Mouse (Mus musculus) spleen, postnatal 0 days (tissue): ENCODE measurements around the gene Slpi. TPM values are rescaled to one million over a fixed set of nuclear protein-coding genes. Genes with fewer than 3 reads are reported as not detected.

Experiments
- polyA plus RNA-seq: library from polyadenylated mRNA; unstranded; fragments of >200 nt; fragmentation: Nextera tagmentation; extraction: Ambion mirVana; gene quantifications from 2 replicates; pipeline ENCODE4 v1.2.1, GENCODE M21; 2015

Gene Slpi
- 246 and 289 TPM in 2 replicates for polyA plus RNA-seq

GRCm38 (mm10) chr2:164389020-164389419, at the start of gene Slpi:
Slpi (minus strand) TSS chr2:164389095.

GRCm38 (mm10) chr2:164405060-164405459, 16.2 kb upstream of the Slpi start, which contains the start of gene Matn4:
Matn4 (minus strand) TSS chr2:164405160.

GRCm38 (mm10) chr2:164402906-164403305, 14.0 kb upstream of the Slpi start, which contains the start of gene Rbpjl:
Rbpjl (plus strand) TSS chr2:164403141.

GRCm38 (mm10) chr2:164332440-164332839, 56.5 kb downstream of the Slpi start, which contains the start of gene Svs5:
Svs5 (plus strand) TSS chr2:164332740.

GRCm38 (mm10) chr2:164316451-164316850, 72.4 kb downstream of the Slpi start, which contains the start of gene Svs6:
Svs6 (plus strand) TSS chr2:164316751.

Other genes starting within 250 kb of the Slpi start
- gene Kcns1, start 218.0 kb downstream of the Slpi start, polyA plus RNA-seq, result not detected in 2 replicates
- not detected in 2 replicates for gene Wfdc5, start 206.4 kb downstream of the Slpi start, polyA plus RNA-seq
- not detected in 2 replicates for gene Wfdc12, start 198.5 kb downstream of the Slpi start, polyA plus RNA-seq
- not detected in 2 replicates for gene Wfdc15a, start 189.0 kb downstream of the Slpi start, polyA plus RNA-seq
- gene Wfdc15b, start 167.4 kb downstream of the Slpi start, polyA plus RNA-seq, result 0.73 TPM in 1 of 2 replicates, not detected in the other
- gene Svs2, start 150.6 kb downstream of the Slpi start, polyA plus RNA-seq, result not detected in 2 replicates
- not detected in 2 replicates for gene Svs3b, start 132.5 kb downstream of the Slpi start, polyA plus RNA-seq
- gene Svs4, start 110.6 kb downstream of the Slpi start, polyA plus RNA-seq, result not detected in 2 replicates
- gene Svs3a, start 99.8 kb downstream of the Slpi start, polyA plus RNA-seq, result not detected in 2 replicates
- not detected in 2 replicates for gene Svs6, start 72.3 kb downstream of the Slpi start, polyA plus RNA-seq
- not detected in 2 replicates for gene Svs5, start 56.4 kb downstream of the Slpi start, polyA plus RNA-seq
- 0.42 and 0.73 TPM in 2 replicates for gene Rbpjl, start 14.0 kb upstream of the Slpi start, polyA plus RNA-seq
- 0.54 and 1.1 TPM in 2 replicates for gene Matn4, start 16.1 kb upstream of the Slpi start, polyA plus RNA-seq
- 24.0 and 33.9 TPM in 2 replicates for gene Sdc4, start 54.8 kb upstream of the Slpi start, polyA plus RNA-seq
- 50.7 and 54.5 TPM in 2 replicates for gene Sys1, start 67.9 kb upstream of the Slpi start, polyA plus RNA-seq
- gene Gm20458, start 71.9 kb upstream of the Slpi start, polyA plus RNA-seq, result 5.4 and 7.5 TPM in 2 replicates
- gene Trp53tg5, start 84.6 kb upstream of the Slpi start, polyA plus RNA-seq, result not detected in 2 replicates
- gene Dbndd2, start 97.0 kb upstream of the Slpi start, polyA plus RNA-seq, result 1.9 and 3.2 TPM in 2 replicates
- gene Pigt, start 108.4 kb upstream of the Slpi start, polyA plus RNA-seq, result 32.0 and 38.4 TPM in 2 replicates
- gene Wfdc2, start 173.3 kb upstream of the Slpi start, polyA plus RNA-seq, result 1.6 and 2.4 TPM in 2 replicates
- not detected in 2 replicates for gene Spint3, start 184.4 kb upstream of the Slpi start, polyA plus RNA-seq
- 0.22 and 0.31 TPM in 2 replicates for gene Wfdc6a, start 196.4 kb upstream of the Slpi start, polyA plus RNA-seq
- gene Eppin, start 204.5 kb upstream of the Slpi start, polyA plus RNA-seq, result not detected in 2 replicates
- not detected in 2 replicates for gene Wfdc6b, start 224.4 kb upstream of the Slpi start, polyA plus RNA-seq
- gene Wfdc8, start 224.5 kb upstream of the Slpi start, polyA plus RNA-seq, result not detected in 2 replicates
- gene Wfdc16, start 249.7 kb upstream of the Slpi start, polyA plus RNA-seq, result not detected in 2 replicates